Mouse (Mus musculus) brain, embryonic 14.5 days (tissue): ENCODE results near the gene Fgfr4.

Source experiments
- CTCF ChIP-seq: fragments of 200-500 bp; IDR thresholded peaks from 2 replicates; pipeline ENCODE4 v1.5.1; 2012; ENCODE audit warnings: inconsistent platforms, mild to moderate bottlenecking, moderate library complexity, borderline replicate concordance; ENCODE audit not compliant: insufficient read depth, insufficient read length; ENCODE audit errors: extremely low read depth
- POLR2A ChIP-seq: fragments of 200-500 bp; IDR thresholded peaks from 2 replicates; pipeline ENCODE4 v1.6.1; 2012; ENCODE audit warnings: mild to moderate bottlenecking, inconsistent platforms, borderline replicate concordance; ENCODE audit not compliant: poor library complexity, insufficient read depth, insufficient read length, severe bottlenecking; ENCODE audit errors: extremely low read depth

DNA sequence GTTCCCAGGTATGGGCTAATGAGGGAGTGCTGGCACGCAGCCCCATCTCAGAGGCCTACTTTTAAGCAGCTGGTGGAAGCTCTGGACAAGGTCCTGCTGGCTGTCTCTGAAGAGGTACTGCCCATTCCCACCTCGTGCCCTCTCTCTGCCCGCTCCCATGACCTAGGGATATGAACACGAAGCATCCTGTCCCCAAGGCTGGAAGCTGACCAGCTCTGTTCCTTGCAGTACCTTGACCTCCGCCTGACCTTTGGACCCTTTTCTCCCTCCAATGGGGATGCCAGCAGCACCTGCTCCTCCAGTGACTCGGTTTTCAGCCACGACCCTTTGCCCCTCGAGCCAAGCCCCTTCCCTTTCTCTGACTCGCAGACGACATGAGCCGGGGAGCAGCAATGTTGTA lies 15.4 kb downstream of the Fgfr4 start:
- TF ChIP-seq POLR2A (no peak), CTCF (no peak)
